Mouse (Mus musculus) heart, adult 2 months (tissue): ENCODE measurements around the gene Igfbp5. TPM values are rescaled to one million over a fixed set of nuclear protein-coding genes. Genes with fewer than 3 reads are reported as not detected.

ENCODE experiments used
- DNase-seq, 2 experiments: peaks; one replicate each; pipeline ENCODE4 v3.0.0; 2021
- H3K27ac ChIP-seq: fragments of 200-600 bp; 2 replicates; pipeline ENCODE4 v1.8.1; 2022
- H3K27me3 ChIP-seq: fragments of 200-500 bp; 2 replicates; pipeline ENCODE4 v1.6.1; 2012; ENCODE audit warnings: mild to moderate bottlenecking, low read length, inconsistent platforms, mixed read lengths; ENCODE audit not compliant: control insufficient read depth, insufficient read depth
- H3K36me3 ChIP-seq: fragments of 200-500 bp; 2 replicates; pipeline ENCODE4 v1.6.1; 2012; ENCODE audit warnings: low read length, inconsistent platforms; ENCODE audit not compliant: control insufficient read depth, insufficient read depth
- H3K4me1 ChIP-seq: fragments of 200-500 bp; 2 replicates; pipeline ENCODE4 v1.6.1; 2011; ENCODE audit warnings: low read length; ENCODE audit not compliant: control insufficient read depth, insufficient read depth
- H3K4me3 ChIP-seq: fragments of 200-600 bp; 2 replicates; pipeline ENCODE4 v1.8.1; 2022
- H3K79me2 ChIP-seq: fragments of 200-500 bp; replicated peaks from 2 replicates; pipeline ENCODE4 v1.6.1; 2012; ENCODE audit warnings: mild to moderate bottlenecking, inconsistent platforms, low read length, moderate library complexity, mixed read lengths; ENCODE audit not compliant: control insufficient read depth, insufficient read depth
- H3K9ac ChIP-seq: fragments of 200-500 bp; 2 replicates; pipeline ENCODE4 v1.6.1; 2012; ENCODE audit warnings: low read depth, mild to moderate bottlenecking, control low read depth, inconsistent platforms, low read length, mixed read lengths
- CTCF ChIP-seq: fragments of 200-600 bp; IDR thresholded peaks from 2 replicates; pipeline ENCODE4 v1.8.1; 2022; ENCODE audit warnings: antibody characterized with exemption, mild to moderate bottlenecking, moderate library complexity
- EP300 ChIP-seq: fragments of 200-500 bp; IDR thresholded peaks from 2 replicates; pipeline ENCODE4 v1.6.1; 2011; ENCODE audit warnings: low read depth, low read length, control low read depth; ENCODE audit not compliant: insufficient read depth
- POLR2A ChIP-seq: fragments of 200-500 bp; IDR thresholded peaks from 2 replicates; pipeline ENCODE4 v1.6.1; 2011; ENCODE audit warnings: mild to moderate bottlenecking, low read depth, low read length, control low read depth; ENCODE audit not compliant: insufficient read depth
- WGBS: fragments of 180-500 bp; shearing (Covaris S2); methylation state at CpG from one replicate; pipeline ENCODE4 v1.1.7; 2018; 5-methylcytosine and 5-hydroxymethylcytosine counted together
- intact Hi-C: fragments of 180-260 bp; cut with DNase I; formaldehyde crosslinking; loops from one replicate; pipeline ENCODE4 v1.15.1; 2025
- polyA plus RNA-seq: library from polyadenylated mRNA; depleted of rRNA; stranded (reverse); fragments of >200 nt; gene quantifications from 2 replicates; pipeline ENCODE4 v1.2.3, GENCODE M21; 2012
- total RNA-seq, 2 experiments: library from RNA; stranded (reverse); gene quantifications; 2 replicates each; pipeline ENCODE4 v1.2.3; 2021

The Igfbp5 gene
- total and polyA plus RNA-seq, 3 experiments = 77.8 to 94.7 (median 94.0) TPM

- intact Hi-C loops = no loop called here
- no peak overlapping the region for H3K27ac ChIP-seq
- 83% methylated on average over 6 of the region's 6 CpGs for WGBS
- H3K9ac ChIP-seq = no peak overlapping the region
- H3K4me1 ChIP-seq = no peaks in the 10 kb centered on the region
- H3K79me2 ChIP-seq = no peaks in the 10 kb centered on the region
- peaks cover 6% of the 10 kb centered on the region for H3K27me3 ChIP-seq
- DNase-seq = no peak
- no peak overlapping the region for H3K4me3 ChIP-seq
- no peak for TF ChIP-seq CTCF
- TF ChIP-seq POLR2A = no peak
- TF ChIP-seq EP300 = no peak
- H3K36me3 ChIP-seq = no peaks in the 10 kb centered on the region
These were observed 54.7 kb downstream of the Igfbp5 start for GRCm38 (mm10) chr1:72819995-72820394.

DNA sequence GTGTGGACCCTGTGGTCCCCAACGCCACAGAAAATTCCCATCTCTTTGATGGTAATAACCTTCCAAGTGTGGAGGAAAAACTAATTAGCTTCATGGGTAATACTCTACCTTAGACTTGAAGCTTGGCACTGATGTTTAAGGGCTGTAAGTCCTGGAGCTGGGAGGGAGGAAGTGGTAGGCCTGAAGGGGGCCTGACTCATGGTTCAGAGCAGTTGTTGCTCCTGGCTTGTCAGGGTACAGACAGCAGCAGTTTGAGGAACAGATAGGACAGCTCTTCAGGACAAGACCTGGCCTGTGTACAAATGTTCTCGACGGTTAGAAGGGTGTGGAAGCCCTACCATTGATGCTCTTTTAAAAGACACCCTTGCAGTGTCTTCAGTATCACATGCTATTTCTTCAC is 59.1 kb downstream of the Igfbp5 start:
- 79% methylated on average over 3 of the region's 3 CpGs for WGBS
- no peak overlapping the region for H3K9ac ChIP-seq
- TF ChIP-seq EP300 (no peak), POLR2A (no peak), CTCF (no peak)
- no peak for DNase-seq
- H3K36me3 ChIP-seq = no peaks in the 10 kb centered on the region
- intact Hi-C loops = no loop called here
- no peaks in the 10 kb centered on the region for H3K79me2 ChIP-seq
- H3K27me3 ChIP-seq = no peaks in the 10 kb centered on the region
- no peaks in the 10 kb centered on the region for H3K4me1 ChIP-seq
- H3K4me3 ChIP-seq = no peak overlapping the region
- H3K27ac ChIP-seq = no peak overlapping the region

DNA sequence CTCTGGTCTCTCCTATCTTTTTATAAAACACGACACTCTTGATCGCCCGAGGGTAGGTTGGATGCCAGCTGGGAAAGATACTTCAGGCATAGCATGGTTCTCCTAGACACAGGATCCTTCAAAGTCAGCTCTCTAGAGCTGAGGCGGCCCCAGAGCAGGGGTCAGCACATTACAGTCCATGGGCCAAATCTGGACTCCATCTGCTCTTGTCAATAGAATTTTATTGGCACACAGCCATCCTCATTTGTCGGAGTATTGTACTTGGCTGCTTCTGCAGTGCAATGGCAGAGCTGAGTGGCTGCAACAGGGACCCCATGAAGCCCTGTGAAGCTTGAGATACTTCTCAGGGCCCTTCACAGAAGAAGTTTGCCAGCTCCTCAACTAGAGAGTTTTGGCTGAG is 59.5 kb downstream of the Igfbp5 start:
- Histone ChIP-seq H3K36me3 (no peaks in the 10 kb centered on the region), H3K4me3 (no peak overlapping the region), H3K4me1 (no peaks in the 10 kb centered on the region), H3K9ac (no peak overlapping the region), H3K79me2 (no peaks in the 10 kb centered on the region), H3K27ac (no peak overlapping the region), H3K27me3 (no peaks in the 10 kb centered on the region)
- intact Hi-C loops = no loop called here
- 29% methylated on average over 5 of the region's 5 CpGs for WGBS
- no peak for TF ChIP-seq CTCF
- TF ChIP-seq EP300 = no peak
- TF ChIP-seq POLR2A = no peak
- no peak for DNase-seq

DNA sequence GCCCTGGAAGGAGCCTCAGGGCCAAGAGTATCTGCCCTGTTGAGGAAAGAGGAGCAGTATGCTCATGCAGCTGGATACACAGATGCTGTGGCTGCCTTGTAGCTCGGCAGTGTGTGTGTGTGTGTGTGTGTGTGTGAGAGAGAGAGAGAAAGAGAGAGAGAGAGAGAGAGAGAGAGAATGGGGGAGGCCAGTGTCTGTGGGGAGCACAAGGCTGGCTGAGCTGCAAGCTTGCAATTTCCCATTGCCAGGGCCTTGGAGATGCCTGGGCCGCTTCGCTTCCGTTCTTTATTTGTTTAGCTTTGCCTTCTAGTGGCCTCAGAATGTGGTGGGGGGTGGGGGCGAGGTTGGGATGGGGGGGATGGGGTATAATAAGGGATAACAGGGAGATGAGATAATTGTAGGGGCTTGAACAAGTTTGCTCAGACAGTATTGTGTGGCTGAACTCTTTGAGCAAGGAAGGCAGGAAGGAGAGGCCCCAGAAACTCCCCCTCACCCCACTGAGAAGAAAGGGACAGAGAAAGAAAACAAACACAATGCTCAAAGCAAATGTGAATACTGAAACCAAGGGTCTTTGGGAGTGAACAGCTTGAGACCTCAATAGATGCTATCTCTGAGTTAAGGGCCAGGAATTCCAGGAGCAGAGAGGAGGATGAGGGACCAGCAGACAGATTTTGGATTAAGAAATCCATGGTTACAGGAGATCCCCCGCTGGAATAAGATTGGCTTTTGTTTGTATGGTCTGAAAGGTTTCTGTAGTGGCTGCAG is 60.9 kb downstream of the Igfbp5 start:
- Histone ChIP-seq H3K4me1 (no peaks in the 10 kb centered on the region), H3K9ac (no peak overlapping the region), H3K27me3 (no peaks in the 10 kb centered on the region), H3K4me3 (no peak overlapping the region), H3K27ac (no peak overlapping the region), H3K36me3 (no peaks in the 10 kb centered on the region), H3K79me2 (no peaks in the 10 kb centered on the region)
- intact Hi-C loops = no loop called here
- DNase-seq = no peak
- no peak for TF ChIP-seq POLR2A
- no peak for TF ChIP-seq EP300
- TF ChIP-seq CTCF = no peak
- 37% methylated on average over 6 of the region's 6 CpGs for WGBS

DNA sequence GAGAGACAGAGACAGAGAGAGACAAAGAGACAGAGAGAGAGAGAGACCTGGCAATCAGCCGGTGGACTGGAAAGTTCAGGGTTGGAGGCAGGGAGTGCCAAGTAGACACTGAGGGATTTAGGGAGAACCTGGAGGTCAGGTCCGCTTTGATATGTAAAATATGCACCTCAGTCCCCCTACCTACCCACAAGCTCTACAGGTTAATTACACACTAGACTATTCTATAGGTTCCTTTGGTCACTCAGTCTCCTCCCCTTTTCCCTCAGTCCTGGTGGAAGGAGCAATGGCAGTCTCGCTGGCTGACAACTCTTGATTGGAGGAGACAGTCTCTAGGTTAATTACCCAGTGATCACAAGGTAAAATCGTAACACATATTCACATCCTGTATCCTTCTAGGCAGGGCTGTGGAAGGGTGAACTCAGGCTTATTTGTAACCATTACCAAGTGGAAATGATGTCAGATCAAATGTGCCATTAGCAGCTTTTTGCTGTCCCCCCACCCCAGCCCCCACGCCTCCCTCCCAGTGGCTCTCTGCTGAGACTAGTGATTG is 61.5 kb downstream of the Igfbp5 start:
- Histone ChIP-seq H3K27me3 (no peaks in the 10 kb centered on the region), H3K4me3 (no peak overlapping the region), H3K9ac (no peak overlapping the region), H3K4me1 (no peaks in the 10 kb centered on the region), H3K27ac (no peak overlapping the region), H3K36me3 (no peaks in the 10 kb centered on the region), H3K79me2 (no peaks in the 10 kb centered on the region)
- TF ChIP-seq EP300 (no peak), POLR2A (no peak), CTCF (no peak)
- DNase-seq = no peak
- WGBS = 63% methylated on average over 5 of the region's 5 CpGs
- intact Hi-C loops = no loop called here

DNA sequence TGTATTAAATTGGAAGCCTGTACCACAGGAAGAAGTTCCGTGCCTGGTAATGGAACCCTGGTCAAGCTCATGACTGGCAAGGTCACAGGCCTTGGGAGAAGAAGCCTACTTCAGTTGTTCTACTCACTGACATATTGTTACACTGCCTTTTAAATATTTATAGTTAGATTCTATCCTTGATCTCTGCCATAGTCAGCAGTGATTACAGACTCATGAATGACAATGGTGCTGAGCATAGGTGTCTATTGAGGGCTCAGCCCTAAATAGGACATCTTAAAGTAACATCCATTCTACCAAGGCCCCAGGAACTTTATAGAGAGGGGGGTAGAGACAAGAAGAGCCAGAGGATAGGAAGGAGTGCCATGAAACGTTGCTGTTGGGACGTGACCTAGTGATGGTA is 63.6 kb downstream of the Igfbp5 start:
- DNase-seq = no peak
- H3K79me2 ChIP-seq = no peaks in the 10 kb centered on the region
- no peaks in the 10 kb centered on the region for H3K27me3 ChIP-seq
- no peak overlapping the region for H3K4me3 ChIP-seq
- no peaks in the 10 kb centered on the region for H3K4me1 ChIP-seq
- no peak overlapping the region for H3K27ac ChIP-seq
- intact Hi-C loops = no loop called here
- H3K9ac ChIP-seq = no peak overlapping the region
- TF ChIP-seq POLR2A = no peak
- TF ChIP-seq CTCF = no peak
- TF ChIP-seq EP300 = no peak
- 90% methylated on average over 3 of the region's 3 CpGs for WGBS
- no peaks in the 10 kb centered on the region for H3K36me3 ChIP-seq
